Mouse (Mus musculus) midbrain, embryonic 13.5 days (tissue): ENCODE measurements at regions not wholly inside any gene's neighbourhood (a gene's known extent, or its start where the extent isn't known, plus 50 kb on each side); places are given as distances from the start of the nearest gene placed in this dataset.
A peak's percentile ranks its signal among the peaks of the same experiment; 100 is the strongest.

Experiments used
- ATAC-seq: fragments of 200-750 bp; cut with Nextera tagmentation; 2 replicates; pipeline ENCODE4 v1.8.0; 2017; ENCODE audit warnings: mild to moderate bottlenecking, moderate TSS enrichment, moderate library complexity
- H3K27ac ChIP-seq: fragments of 300-500 bp; sonication (generic); 2 replicates; pipeline ENCODE4 v1.5.1; 2015; ENCODE audit warnings: inconsistent platforms, mild to moderate bottlenecking, moderate library complexity
- H3K27me3 ChIP-seq: fragments of 300-500 bp; sonication (generic); 2 replicates; pipeline ENCODE4 v1.6.1; 2015; ENCODE audit warnings: mild to moderate bottlenecking, inconsistent platforms
- H3K36me3 ChIP-seq: fragments of 300-500 bp; sonication (generic); 2 replicates; pipeline ENCODE4 v1.6.1; 2015; ENCODE audit warnings: mild to moderate bottlenecking, inconsistent platforms
- H3K4me1 ChIP-seq: fragments of 300-500 bp; sonication (generic); replicated peaks from 2 replicates; pipeline ENCODE4 v1.6.1; 2015; ENCODE audit warnings: inconsistent platforms
- H3K4me2 ChIP-seq: fragments of 300-500 bp; sonication (generic); replicated peaks from 2 replicates; pipeline ENCODE4 v1.6.1; 2015; ENCODE audit warnings: moderate library complexity, mild to moderate bottlenecking, inconsistent platforms
- H3K4me3 ChIP-seq: fragments of 300-500 bp; sonication (generic); replicated peaks from 2 replicates; pipeline ENCODE4 v1.5.1; 2015; ENCODE audit warnings: mild to moderate bottlenecking, inconsistent platforms
- H3K9ac ChIP-seq: fragments of 300-500 bp; sonication (generic); replicated peaks from 2 replicates; pipeline ENCODE4 v1.6.1; 2015; ENCODE audit warnings: mild to moderate bottlenecking, inconsistent platforms
- H3K9me3 ChIP-seq: fragments of 300-500 bp; sonication (generic); 2 replicates; pipeline ENCODE4 v1.6.1; 2016; ENCODE audit warnings: mild to moderate bottlenecking, inconsistent platforms
- WGBS: fragments of 180-500 bp; shearing (Covaris S2); methylation state at CpG from one replicate; pipeline ENCODE4 v1.1.7; 2015; 5-methylcytosine and 5-hydroxymethylcytosine counted together

GRCm38 (mm10) chr17:88858666-88859065 lies 66.9 kb upstream of the Lhcgr start:
- H3K4me2 ChIP-seq: no peak overlapping the region
- H3K27me3 ChIP-seq: no peaks in the 10 kb centered on the region
- H3K36me3 ChIP-seq: no peaks in the 10 kb centered on the region
- no peak overlapping the region for H3K27ac ChIP-seq
- ATAC-seq: no peak
- H3K9ac ChIP-seq: no peak overlapping the region
- no peaks in the 10 kb centered on the region for H3K9me3 ChIP-seq
- H3K4me1 ChIP-seq: no peaks in the 10 kb centered on the region
- no peak overlapping the region for H3K4me3 ChIP-seq
- 83% methylated on average over 4 of the region's 4 CpGs for WGBS

- Histone ChIP-seq H3K36me3 (no peaks in the 10 kb centered on the region), H3K27me3 (no peaks in the 10 kb centered on the region), H3K4me3 (no peak overlapping the region), H3K4me2 (no peak overlapping the region), H3K9me3 (no peaks in the 10 kb centered on the region), H3K27ac (no peak overlapping the region), H3K4me1 (no peaks in the 10 kb centered on the region), H3K9ac (no peak overlapping the region)
- 66% methylated on average over 2 of the region's 2 CpGs for whole genome bisulfite sequencing
- ATAC-seq: no peak
Measured at GRCm38 (mm10) chr17:88847255-88847654, 55.5 kb upstream of the Lhcgr start.

GRCm38 (mm10) chr17:88845278-88845677 lies 53.5 kb upstream of the Lhcgr start:
- Histone ChIP-seq H3K9ac (no peak overlapping the region), H3K4me3 (no peak overlapping the region), H3K27me3 (no peaks in the 10 kb centered on the region), H3K4me1 (no peaks in the 10 kb centered on the region), H3K36me3 (no peaks in the 10 kb centered on the region), H3K4me2 (no peak overlapping the region), H3K27ac (no peak overlapping the region), H3K9me3 (no peaks in the 10 kb centered on the region)
- 48% methylated on average over 7 of the region's 7 CpGs for WGBS
- ATAC-seq: peak; percentile 68
